Mouse (Mus musculus) right cerebral cortex, postnatal 10 days (tissue): Measurements from ENCODE around the gene Nktr.

Experiments used
- DNase-seq, 2 experiments: peaks; one replicate each; pipeline ENCODE4 v3.0.0; 2021; ENCODE audit warnings: low spot score in 2 of 2

Nktr gene

DNA sequence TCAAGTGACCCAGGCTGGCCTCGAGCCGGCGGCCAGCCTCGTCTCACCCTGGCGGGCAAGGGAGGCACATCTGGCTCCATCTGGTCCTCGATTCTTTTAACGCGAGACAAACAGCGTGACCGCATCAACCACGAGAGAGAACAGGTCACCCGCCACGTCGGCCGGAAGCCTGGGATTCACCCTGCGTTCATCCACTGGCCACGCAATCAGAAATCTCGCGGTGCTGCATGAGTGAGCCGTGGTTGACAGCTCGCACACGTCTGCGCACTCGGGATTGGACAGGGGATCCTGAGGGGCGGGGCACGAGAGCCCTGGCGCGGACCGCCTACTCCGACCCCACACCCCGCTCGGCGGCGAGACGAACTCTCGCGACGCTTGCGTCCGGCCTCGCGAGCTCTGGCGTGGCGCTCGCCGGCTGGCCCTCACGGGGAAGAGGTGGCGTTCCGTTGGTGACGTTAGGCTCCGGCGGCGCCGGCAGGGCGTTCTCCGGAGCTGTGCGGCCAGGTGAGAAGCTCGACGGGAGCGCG, at the start of gene Nktr:
Nktr (plus strand) TSS at position 378 of the 527 bp plus-strand sequence.
- peak; percentile 99 for DNase-seq

DNA sequence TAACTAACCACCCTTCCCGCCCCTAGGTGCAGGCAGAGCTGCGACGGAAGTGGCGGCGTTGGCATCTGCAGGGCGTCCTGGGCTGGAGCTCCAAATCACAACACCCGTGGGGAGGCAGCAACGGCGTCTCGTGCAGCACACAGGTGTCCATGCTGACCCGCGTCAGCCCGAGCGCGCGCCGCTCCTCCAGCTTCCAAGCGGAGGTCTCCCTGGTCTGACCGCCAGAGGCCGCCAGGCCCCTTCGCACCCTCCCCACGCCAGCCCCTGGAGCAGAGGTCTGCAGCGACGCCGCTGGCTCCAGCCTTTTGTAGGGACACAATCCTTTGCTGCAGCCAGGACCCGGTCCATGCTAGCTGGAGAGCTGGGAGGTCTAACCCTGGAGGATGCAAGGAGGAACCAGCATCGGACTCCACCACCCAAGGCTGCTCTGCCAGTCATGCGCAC, 49.6 kb upstream of the Nktr start:
- peak; percentile 61 to 75 for DNase-seq

DNA sequence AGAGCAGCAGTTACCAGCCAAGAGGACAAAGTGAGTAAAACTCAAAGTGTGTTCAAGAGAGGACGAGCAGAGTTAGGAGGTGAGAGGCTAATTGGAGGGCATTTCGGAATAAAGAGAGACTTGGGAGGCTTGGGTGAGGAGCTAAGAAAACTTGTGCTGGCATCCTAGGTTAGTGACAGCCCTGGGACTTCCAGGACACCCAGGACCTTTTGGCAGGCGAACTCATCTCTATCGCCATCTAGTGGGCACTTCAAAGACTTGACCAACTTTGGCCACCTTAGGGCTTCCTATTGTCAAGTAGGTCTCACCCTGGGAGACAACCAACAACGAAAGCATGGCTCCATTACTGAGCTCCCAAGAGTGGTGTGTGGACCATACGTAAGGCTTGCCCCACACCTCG, 47.7 kb upstream of the Nktr start:
- no peak for DNase-seq

GRCm38 (mm10) chr9:121672311-121672710, 46.7 kb upstream of the Nktr start:
- DNase-seq = no peak

DNA sequence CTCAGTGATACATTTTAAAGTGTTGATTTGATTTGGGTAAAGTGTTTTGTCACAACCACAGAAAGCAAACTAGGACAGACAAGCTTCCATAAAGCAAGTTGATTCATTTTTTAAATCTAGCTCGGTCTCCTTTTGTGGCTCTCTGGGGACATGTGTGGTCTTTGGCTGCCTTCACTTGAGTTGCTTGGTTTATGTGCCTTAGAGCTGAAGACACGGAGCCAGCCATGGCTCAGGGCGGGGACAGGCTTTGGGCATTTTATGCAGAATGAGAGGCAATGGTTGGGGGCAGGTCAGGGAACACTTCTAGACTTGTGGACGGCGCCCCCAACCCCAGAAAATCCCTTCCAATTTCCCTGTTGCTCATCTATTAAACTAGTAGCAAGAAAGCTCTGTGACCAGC, 45.3 kb upstream of the Nktr start:
- DNase-seq = no peak

- no peak for DNase-seq
These were observed 44.0 kb upstream of the Nktr start for GRCm38 (mm10) chr9:121675011-121675410.

DNA sequence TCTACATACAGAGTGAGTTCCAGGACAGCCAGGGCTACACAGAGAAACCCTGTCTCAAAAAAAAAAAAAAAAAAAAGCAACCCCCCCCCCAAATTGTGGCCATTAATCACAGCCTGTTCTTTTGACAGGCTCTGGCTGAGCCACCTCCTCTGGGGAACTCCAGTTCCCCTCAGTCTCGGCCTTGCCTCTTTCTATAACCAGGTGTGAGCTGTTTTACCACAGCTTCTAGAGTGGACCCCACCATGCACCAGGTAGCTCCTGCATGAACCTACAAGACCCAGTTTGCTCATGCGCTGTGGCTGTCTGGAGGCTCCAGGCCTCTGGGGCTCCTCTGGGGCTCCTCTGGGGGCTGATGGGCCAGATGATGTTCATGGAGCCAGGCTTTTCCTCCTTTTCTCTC, 43.4 kb upstream of the Nktr start:
- no peak for DNase-seq

DNA sequence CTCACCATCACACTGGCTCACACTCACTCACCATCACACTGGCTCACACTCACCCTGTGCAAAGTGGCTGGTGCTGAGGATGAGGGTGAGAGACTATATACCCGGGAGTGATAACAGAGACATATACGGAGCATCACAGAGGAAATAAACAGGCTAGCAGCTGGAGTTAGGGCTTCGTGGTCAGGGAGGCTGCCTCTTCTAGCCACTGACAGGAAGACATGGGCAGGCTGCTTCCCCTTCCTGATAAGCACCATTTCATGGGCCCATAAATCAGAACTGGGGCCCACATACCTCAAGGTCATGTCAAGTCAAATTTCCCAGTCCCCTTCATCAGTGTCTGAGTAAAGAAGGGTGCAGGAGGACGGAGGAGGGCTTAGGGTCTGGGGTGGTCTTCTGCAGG, 41.9 kb upstream of the Nktr start:
- no peak for DNase-seq

- no peak for DNase-seq
These were observed 41.5 kb upstream of the Nktr start for GRCm38 (mm10) chr9:121677476-121677875.

DNA sequence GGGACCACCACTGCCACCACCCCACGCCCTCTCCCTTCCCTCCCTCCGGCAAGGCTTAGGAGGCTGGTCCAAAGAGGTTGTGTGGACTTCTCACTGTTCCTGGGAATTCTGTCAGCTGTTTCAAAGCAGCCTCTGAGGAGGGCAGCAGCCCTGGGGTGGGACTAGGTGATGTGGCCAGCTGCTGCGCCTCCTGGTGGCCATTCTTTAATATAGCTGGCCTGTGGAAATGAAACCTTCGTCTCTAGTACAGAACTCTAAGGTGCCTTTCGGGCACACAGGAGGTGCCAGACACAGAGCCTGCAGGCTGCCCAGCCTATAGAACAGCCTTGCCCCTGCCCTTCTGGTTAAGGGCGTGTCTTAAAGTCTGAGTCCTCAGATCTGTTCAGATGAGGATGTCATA, 39.4 kb upstream of the Nktr start:
- peak; percentile 63 to 65 for DNase-seq

DNA sequence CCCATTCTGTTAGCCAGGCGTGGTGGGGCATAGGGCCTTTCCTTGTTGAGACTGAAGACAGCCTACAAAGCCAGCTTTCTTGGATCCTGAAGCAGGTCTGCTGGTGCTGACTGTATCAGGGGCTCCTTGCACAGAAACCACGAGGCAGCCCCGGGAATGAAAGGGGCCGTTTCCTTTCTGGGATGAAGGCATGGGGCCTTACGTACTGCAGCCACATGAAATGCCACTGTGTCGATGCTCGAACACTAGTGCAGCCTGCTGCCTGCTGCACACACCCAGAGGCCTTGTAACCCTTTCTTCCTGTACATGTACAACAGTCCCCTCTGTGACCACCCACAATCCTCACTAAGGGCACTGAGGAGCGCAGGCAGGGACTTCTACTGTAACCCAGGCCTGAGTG, 37.8 kb upstream of the Nktr start:
- no peak for DNase-seq

DNA sequence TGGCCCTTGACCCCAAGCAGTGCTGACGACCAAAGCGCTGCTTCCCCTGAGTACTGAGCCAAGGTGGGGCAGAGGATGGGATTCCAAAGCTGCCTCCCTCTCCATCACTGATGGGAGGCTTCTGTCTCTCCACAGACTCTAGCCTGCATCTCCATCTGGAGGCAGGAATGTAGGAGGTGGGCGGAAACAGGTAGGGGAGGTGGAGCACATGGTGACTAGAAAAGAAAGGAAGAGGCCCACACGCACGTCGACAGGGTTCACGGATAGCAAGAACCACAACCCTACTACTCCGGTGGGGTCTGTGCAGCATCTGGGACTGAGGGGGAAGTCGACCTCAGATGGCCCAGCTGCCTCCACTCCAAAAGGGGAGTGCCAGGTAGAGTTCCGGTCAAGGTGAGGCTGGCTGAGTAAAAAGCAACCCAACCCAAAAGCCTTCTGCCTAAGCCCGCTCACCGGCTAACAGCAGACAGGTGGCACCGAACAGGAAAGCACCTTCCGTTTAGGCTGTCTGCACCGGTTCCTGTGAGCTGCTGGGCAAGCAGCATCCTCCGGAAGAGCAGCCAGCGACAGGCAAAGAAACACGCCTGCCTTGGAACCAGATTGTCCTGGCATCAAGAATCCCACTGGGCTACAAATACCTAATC, 36.8 kb upstream of the Nktr start:
- no peak for DNase-seq

GRCm38 (mm10) chr9:121684702-121685101, 34.3 kb upstream of the Nktr start:
- no peak for DNase-seq

- peak; percentile 79 to 93 for DNase-seq
These were observed 28.7 kb upstream of the Nktr start for GRCm38 (mm10) chr9:121690200-121690651.

DNA sequence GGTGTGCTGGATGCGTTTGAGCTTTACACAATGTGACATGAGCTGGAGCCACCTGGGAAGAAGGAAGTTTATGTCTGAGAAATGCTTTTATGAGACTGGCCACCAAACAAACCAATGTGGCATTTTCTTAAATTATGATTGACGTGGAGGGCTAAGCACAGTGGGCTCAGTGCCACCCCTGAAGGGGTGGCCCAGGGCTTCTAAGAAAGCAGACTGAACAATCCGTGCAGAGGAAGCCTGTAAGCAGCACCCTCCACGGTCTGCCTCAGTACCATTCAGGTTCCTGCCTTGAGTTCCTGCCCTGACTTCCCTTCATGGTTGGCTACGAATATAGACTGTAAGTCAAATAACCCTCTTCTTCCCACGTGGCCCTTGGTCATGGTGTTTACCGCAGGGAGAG, 28.2 kb upstream of the Nktr start:
- no peak for DNase-seq

DNA sequence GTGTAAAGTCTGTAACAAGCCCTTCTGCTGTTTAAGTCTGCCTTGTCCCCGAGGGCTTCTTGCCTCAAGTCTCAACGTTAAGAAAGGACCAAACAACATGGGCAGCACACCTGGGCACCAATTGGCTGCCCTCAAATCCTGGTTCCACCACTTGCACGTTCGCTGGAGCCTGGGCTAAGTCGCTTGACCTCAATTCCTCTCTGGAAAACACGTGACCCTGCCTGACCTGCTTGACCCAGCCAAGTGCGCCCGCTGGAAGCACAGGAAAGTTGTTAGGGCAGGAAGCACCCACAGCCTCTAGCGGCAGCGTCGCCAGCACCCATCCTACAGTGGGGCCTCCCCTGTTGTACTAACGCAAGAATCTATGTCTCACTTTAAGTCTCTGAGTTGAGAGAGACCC, 24.2 kb upstream of the Nktr start:
- no peak for DNase-seq

DNA sequence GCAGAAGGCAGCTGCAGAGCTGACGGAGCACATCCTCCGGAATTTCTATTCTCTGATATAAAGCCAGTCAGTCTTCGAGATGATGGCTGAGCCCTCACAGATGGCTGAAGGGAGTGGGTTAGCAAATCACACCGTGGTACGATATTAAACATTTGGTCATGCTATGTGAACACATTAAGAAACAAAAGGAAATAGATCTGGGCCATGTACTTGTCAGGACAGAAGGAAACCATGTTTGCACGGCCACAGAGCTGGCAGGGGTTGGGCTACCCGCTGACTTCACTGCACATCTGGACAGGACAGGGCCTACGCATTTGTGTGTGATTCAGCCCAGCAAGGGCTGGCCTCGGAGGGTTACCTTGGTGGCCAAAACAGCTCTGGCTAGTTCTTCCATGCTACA, 22.3 kb upstream of the Nktr start:
- DNase-seq = no peak

DNA sequence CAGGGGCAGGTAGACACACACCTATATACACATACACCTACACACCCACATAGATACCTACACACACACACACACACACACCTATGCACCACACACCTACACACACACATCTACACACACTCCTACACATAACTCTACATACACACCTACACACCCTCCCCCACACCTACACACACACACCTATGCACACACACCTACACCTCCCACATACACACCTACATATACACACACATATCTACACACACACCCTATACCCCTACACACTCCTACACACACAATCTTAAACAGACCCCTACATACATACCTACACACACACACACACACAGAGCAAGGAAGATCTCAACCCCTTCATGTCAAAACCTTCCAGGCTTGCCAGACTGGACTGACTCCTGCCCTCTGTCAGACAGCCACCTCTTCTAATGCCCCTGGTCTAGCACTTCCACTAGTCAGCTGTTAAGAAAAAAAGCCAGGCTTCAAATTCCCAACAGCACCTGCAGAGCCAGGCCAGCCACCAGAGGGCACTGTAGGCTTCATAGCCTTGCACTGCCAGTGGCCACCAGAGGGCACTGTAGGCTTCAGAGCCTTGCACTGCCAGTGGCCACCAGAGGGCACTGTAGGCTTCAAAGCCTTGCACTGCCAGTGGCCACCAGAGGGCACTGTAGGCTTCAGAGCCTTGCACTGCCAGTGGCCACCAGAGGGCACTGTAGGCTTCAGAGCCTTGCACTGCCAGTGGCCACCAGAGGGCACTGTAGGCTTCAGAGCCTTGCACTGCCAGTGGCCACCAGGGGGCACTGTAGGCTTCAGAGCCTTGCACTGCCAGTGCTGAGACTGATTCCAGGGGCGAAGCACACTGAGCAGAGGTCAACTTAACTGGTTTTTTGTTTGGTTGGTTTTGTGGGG, 21.6 kb upstream of the Nktr start:
- no peak for DNase-seq

DNA sequence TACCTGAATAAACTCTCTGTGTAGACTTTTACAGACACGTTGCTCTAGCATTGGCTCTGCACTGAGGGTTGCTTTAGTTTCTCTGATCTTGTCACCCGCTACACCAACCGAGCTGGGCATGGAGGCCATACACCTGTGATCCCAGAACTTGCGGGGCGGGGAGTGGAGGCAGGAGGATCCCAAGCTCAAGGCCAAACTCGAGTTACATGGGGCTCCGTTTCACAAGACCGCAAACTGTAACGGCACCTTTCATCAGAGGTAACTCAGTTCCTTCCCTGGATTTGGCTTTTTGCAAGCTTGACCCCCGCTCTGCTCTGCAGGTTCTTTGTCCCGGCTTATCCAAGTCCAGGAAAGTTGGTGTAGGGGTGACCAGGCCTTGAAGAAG, 14.7 kb upstream of the Nktr start:
- DNase-seq = peak in 1 of 2 experiments; percentile 23

DNA sequence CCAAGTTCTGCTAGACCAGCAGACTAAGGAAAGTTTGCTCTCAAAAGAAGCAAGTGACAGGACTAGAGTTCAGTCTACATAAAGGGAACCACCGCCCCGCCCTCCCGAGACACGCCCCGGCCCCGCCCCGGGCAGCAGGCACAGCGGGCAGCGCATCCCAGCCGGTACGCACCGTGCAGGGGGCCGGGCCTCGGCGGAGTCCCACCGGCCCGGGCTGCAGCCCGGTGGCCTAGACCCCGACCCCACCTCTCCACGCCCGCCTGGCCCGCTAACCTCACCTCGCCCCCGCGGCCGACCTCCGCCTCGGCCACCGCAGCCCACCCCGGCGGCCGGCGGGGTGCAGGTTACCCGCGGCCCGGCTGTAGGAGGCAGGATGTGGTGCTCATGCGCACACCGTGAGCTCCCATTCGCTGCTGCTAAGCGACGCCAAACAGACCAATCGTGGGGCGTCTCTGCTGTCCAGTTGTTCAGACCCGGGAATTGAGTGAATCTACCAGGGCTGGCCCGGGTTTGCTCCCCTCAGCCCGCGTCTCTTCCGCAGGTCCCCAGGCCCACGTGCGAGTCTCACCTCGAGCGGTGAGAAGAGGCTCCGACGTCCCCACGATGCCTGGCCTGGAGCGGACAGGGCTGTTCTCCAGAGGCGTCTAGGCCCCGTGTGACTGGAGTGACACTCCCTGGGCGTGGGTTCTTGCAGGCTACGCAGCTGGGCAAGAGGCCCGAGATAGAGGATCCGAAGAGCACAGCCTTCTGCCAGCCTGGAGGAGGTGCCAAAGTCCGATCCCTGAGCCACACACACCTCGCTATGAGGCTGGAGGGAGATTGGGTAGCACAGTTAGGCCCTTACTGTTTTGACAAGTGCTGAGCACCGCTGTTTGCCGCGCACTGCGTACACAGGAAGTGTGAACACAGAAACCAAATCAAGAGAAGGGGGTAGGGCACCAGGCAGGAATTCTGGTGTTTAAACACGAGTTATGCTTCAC, 14.0 kb upstream of the Nktr start, which contains the start of gene Sec22c:
Sec22c (minus strand) TSS at position 845 of the 980 bp plus-strand sequence.
- peak; percentile 93 to 94 for DNase-seq

DNA sequence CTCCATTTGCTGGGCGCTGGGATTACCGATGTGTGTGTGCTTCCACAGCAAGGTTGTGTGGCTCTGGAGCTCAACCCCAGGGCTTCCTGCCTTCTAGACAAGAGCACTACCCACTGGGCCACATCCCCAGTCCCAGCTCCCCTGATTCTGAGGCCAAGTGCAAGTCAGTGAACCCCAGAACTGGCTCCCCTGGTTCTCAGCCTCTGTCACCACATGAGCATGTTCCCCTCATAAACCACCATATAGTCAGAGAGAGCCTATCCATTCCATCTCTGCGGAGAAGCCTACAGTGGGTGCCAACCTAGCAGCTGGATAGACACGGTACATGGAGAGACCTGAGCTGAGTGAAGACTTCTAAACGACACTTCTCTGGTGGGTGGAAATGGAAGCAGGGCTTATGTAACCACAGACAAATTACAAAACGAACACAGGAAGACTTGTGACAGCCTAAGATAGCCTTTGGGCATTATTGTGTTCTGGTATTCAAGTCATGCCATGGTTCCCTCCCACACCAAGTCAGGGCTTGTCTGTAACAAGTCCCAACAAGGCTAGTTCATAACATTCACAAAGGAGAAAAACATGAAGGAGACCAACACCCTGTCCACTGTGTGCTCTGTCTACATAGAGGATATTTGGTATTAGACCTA, 12.8 kb upstream of the Nktr start:
- peak; percentile 18 to 29 for DNase-seq
